Mouse (Mus musculus): ENCODE measurements around the gene Plcl1.
A peak's percentile ranks its signal among the peaks of the same experiment; 100 is the strongest.

Gene Plcl1

DNA sequence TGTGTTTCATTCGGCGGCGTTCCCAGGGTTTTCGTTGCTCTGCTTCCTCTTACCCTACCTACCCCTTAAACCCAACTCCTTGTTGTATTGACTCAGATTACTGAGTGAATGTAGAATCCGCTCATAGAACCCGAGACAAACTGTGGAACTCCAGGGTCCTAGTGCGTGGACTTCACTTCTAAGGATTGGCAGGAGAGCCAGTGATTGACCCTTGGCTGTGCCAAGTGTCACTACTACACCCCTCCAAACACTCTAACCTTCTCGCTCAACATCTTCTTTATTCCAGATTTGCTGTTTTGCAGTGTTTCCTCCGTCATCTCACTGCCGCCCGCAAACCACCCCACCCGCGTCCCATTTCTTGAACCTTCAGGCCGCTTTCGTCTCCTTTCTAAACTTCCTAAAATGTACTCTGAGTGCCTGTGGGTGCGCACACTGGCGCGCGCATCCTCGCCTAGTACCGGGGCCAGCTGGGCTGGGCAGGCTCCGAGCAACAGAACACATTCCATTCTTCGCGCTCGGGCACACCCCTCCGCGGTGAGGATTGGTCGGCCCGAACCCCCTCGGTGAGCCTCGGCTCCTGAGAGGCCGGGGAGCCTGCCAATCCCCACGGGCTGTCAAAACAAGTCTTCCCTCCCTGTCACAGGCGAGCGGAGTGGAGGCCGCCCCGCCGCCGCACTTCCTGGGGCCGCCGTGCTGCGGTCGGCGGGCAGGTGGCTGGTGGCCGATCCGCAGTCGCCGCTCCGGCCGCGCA is at the start of gene Plcl1:
Plcl1 (plus strand) TSS at position 650 of the 751 bp plus-strand sequence.
- DNase-seq (ENCODE audit: low spot score in 2 of 2): peak; percentile 95 to 96

DNA sequence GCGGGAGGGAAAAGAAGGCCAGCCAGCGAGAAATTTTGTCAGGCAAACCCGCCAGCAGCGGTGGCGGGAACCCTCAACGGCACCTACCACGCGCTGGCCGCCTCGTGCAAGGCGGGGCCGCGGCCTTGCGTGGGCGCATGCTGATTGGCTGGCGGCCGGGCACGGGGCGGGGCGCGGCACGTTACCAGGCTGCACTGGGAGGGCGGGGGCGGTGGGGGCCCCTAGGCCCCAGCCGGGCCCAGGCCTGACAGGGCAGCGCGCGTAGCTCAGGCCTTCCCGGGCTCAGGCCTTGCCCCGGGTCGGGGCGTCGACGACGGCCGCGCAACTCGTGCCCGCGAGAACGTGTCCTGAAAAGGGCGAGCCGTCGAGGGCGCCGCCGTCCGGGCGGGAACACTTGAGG is 43.1 kb upstream of the Plcl1 start:
- DNase-seq (ENCODE audit: low spot score in 2 of 2): no peak

DNA sequence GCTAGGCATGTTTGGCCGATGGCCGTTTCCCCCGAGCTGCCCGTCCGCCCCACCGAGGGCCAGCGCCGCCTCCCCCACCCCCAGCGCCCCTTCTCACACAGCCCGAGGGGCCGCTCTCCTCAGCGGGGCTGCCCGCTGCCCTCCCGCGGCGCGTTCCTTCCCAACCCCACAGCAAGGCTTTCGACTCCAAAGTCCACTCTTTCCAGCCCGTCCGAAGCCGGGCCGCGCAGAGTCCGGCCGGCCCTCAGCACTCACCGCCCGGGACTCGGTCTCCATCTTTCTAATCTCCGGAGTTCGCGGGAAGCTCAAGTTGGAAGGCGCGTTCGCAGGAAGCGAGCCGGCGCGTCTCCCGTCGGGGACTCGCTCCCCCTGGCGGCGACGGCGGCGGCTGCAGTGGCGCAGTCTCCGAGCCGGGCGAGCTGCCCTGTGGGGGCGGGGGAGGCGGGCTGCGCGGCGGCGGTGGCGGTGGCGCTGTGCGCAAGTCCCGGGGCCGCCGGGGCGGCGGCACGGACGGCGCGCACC is 42.6 kb upstream of the Plcl1 start, which contains the start of gene Boll:
Boll (minus strand) TSS at position 426 of the 522 bp plus-strand sequence.
- peak in 1 of 2 experiments; percentile 43 for DNase-seq (ENCODE audit: low spot score in 2 of 2)

DNA sequence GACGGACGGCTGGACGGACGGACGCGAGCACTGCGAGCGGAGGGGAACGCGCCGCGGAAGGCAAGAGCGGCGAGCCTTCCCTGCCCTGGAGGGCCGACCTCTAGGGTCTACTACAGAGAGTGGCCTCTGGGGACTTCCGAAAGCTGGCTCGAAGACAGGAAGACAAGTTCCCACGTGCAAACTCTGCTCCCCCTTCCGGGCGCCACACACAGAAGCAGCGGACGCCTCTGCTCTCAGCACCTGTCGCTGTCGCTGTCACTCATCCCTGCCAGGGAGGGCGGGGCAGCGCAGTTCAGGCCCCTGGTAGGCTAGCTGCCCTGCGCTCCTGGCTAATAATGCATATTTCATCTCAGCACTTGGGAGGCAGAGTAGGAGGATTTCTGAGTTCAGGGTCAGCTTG is 42.1 kb upstream of the Plcl1 start:
- peak in 1 of 2 experiments; percentile 14 for DNase-seq (ENCODE audit: low spot score in 2 of 2)

DNA sequence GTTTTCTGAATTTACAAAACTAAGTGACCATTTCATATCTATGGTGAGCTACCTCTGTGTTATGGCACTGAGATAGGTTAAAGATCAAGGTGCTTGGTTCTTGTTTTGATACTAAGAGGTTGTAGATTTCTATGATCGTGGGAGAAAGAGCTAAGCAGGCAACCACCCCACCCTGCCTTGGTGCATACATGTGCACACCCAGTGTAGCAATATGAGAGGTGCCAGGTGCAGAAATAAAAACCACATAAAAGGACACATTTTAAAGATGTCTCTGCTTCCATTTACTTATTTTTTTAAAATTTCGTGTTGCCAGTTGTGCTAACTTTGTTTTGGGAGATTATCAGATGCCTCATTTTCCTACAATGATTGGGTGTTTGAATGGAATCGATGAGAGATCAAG is 33.1 kb upstream of the Plcl1 start:
- DNase-seq (ENCODE audit: low spot score in 2 of 2): no peak

DNA sequence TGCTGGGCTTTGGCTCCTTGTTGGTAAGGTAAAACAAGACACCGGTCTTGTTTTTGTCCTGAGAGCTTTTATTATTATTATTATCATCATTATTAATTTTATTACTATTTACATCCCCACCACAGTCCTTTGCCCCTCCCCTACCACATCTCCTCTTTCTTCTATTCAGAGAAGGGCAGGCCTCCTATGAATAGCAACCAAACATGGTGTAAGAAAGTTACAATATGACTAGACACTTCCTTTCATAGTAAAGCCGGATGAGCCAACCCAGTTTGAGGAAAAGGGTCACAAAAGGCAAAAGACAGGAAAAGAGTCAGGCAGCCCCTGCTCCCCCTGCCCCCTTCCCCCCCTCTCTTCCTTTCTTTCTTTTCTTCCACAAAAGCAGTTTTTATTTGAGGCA is 25.2 kb upstream of the Plcl1 start:
- DNase-seq (ENCODE audit: low spot score in 2 of 2): no peak

DNA sequence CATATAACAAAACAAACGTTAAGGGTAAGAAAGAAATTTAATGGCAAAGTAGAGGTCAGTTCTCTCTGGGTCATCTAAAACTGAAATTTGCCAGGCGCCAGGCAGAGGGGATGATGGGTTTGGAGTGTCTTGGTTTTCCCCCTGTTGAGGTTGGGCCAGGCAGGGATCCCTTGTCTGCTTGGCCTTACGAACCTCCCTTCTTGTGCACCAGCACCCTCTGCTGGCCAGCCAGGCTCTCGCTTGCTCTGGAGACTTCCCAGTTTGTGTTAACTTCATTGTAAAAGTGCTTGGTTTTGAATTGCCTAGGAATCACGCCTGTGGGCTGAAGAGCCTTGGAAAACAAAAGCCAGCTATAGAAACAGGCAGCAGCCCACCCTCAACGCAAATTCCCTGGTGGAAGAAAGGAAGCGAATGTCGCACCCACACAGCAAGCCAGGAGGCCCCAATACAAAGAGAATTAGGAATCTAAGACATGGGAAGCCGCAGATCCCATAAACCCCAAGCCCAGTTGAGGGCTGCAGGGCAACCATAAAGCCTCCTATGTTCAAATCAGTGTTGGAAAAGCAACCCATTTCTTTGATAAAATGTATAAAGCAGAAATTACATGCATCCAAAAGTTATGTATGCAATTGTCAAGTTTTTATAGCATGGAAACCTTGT is 22.5 kb upstream of the Plcl1 start:
- peak in 1 of 2 experiments; percentile 75 for DNase-seq (ENCODE audit: low spot score in 2 of 2)

DNA sequence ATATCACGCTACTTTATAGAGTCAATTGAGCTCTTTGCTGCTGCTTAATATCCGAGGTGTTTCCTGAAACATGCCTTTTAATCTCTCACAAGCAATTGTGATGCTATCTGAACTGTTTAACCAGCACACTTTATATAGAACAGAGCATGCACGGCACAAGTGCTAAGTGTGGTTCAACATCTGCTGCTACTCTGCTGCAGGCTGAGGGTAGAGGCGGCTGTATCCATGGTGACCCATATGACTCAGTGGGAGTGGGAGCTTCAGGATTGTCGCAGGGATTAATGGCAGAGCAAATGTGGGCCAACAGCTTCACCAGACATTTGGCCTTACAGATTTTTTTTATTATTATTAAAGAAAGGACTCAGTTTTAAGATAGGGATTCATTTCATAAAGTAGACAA is 5.8 kb upstream of the Plcl1 start:
- DNase-seq (ENCODE audit: low spot score in 2 of 2): peak; percentile 33 to 40

DNA sequence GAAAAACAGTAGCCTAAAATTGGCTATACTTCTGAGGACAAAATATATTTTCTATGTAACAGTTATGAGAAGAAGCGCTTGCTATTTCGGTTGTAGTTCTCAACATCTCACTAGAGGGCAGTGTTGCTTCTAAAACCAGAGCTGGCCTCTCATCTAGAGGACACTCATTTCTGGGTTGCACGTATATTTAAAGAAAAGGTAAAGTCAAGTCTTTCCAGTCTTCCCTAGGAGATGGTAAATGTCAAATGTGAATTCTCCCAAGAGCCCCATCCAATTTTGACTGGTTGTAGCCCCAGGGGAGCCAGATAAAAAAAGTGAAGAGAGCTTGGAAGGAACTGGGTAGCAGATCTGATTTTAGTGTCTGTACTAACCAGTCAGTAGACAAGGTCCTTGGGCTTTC is 1.3 kb upstream of the Plcl1 start:
- DNase-seq (ENCODE audit: low spot score in 2 of 2): peak; percentile 26 to 52

DNA sequence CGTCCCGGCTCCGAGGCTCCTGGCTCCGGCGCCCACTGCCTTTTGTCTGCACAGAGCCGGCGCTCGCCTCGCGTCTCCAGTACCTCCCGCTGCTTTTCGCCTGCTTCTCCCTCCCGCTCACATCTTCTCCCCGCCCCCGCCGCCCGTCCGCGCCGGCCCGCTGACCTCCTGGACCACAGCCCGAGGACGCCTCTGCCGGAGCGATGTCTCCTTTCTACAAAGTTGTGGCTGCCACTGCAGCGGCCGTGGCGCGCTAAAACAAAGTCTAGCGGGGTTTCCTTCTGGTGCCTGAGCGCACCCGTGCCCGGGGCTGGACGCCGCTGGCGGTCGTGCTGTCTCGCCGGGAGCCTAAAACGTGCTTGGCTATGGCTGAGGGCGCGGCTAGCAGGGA is 297 bp downstream of the Plcl1 start:
- peak in 1 of 2 experiments; percentile 69 for DNase-seq (ENCODE audit: low spot score in 2 of 2)

DNA sequence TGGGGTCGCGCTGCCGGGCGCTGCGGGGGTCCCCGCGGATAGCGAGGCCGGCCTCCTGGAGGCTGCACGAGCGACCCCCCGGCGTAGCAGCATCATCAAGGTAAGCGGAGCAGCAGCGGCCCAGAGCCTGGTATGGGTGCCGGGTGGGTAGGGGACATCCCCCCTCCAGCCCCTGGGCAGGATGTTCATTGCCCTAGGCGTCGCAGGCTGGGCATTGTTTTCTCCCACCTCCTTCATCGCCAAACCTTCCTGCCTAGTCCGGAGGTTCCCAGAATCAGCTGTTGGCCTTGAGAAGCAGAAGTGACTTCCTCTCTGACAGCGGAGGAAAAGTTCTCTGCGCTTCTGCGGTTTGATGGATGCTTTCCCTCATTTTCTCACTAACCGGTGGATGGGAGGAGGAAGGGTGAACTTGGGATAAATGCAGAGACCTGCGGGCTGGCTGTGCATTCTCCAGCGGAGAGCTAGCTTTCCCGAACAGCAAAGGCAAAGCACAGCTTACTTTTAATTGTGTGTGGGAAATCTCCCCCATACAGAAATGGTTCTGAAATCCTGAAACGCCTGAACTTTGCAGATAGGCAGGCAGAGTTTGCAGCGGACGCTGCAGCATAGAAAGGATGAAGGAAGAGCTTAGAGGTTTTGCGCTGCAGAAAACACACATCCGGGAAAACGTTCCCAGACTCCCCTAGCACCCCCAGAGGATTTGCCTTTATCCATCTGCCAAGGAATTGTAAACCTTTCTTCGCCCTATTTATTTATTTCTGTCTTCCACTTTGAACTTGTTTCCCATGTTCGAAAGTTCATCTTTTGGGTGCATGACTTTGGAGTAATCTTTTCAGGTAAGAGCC is 1.0 kb downstream of the Plcl1 start:
- DNase-seq (ENCODE audit: low spot score in 2 of 2): peak in 1 of 2 experiments; percentile 35

DNA sequence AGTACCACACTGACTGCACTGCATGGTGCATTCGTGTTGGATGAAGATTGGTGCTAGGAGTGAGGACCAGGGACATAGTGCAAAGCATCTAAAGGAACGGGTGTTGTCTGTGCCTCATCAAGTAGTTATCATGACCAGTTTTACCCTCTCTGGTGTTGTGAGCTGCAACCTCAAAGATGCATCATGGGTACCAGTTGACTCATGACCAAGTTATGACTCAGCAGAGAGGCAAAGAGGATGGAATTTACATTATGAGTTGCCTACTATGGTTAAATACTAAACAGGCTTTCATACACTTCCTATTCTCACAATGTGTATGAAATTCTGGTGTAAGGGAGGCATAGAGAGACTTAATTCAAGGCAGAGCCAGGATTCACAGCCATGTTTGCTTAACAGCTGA is 4.9 kb downstream of the Plcl1 start:
- no peak for DNase-seq (ENCODE audit: low spot score in 2 of 2)

DNA sequence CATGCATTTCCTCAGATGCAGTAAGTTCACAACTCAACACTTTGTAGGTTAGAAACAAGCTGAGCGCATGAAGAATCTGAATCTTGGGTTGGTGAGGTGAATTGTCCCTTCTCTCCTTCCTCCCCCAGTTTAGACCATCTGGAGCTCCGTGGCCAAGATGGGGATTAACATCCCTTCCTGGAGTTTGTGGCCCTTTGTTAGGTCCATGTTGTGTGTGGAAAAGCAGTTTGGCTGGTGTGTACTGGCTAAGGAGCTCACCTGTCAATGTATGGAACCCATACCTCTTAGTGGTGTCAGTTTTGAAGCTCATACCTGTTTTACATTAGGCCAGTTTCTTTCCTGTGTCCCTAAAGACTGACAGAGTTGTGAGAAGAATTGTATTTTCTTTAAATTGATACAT is 5.4 kb downstream of the Plcl1 start:
- DNase-seq (ENCODE audit: low spot score in 2 of 2): no peak

DNA sequence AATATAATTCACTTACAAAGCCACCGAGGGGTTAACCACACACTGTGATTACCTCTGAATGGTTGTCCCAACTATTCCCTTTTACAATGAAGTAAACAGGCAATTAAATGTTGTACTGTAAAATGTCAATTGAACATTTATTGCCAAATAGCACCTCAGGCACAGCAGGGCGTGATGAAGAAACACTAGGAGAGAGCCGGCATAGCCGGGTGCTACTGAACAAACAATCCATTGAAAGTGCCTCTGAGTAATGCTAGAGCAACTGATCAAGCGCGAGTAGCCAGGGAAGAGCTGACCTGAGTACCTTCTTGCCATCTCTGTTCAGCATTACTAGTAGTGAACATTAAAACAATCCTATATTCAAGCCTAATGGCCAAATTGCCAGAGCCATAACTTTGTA is 6.8 kb downstream of the Plcl1 start:
- no peak for DNase-seq (ENCODE audit: low spot score in 2 of 2)

DNA sequence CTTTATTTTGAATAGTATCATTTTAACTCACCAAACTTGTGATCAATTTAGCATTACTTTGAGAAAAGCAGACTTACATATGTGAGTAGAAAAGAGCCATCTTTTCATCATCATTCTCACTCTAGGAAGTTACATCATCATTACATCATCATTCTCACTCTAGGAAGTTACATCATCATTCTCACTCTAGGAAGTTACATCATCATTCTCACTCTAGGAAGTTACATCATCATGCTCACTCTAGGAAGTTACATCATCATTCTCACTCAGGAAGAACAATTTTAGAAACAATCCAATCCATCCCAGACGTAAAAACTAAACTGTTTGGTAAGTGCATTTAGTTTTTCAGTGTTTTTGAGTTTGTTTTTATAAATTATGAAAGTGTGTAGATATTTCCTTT is 7.8 kb downstream of the Plcl1 start:
- no peak for DNase-seq (ENCODE audit: low spot score in 2 of 2)

DNA sequence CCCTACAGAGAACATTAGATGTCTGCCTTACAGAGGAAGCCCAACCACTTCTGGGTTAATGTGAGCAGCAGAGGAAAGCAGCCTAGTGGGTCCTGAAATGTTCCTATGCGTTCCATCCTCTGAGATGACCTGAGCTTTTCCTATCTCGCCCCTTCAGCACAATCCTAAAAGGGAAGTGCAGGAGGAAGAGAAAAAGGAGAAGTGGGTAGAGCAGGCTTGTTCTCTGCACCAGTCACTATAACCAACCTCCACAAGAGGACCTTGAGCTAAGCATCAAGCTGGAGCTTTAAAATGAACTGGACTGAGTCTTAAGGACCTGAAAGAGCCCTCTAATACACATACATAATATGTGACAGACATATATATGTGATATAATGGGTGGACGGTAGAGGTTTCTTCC is 13.2 kb downstream of the Plcl1 start:
- DNase-seq (ENCODE audit: low spot score in 2 of 2): no peak

DNA sequence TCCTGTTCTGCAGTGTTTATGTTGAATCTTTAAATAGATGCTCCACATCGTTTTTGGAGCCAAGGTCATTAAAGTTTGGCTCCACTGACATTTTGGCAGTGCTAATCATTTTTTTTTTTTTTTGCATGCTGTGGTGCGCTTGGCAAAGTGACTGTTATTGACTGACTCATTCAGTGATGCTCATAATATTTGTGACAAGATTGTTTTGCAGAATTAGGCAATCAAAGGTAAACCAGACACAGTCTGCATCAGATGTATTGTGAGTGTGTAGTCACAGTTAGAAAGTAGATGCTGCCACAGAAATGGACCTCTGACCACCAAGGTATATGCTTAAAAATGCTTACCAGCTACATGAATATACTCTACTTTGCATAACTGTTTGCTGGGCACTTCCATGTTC is 21.9 kb downstream of the Plcl1 start:
- no peak for DNase-seq (ENCODE audit: low spot score in 2 of 2)

DNA sequence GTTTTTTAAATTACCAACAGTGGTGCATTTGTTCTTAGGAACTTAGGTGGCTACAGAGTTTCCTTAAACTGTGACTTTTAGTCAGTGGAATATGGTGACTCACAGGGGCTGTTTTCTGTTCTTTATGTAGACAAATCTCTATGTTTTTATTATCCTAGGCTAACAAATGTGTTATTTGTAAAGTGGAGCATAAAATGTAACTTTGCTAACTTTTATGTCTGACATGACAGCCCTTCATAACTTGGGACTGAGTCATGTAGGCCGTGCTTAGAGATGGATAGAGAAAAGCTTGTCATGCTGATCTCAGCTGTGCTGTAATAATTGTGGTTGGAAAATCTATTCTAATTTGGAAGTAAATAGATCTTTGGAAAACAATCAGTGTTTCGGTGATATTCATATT is 23.3 kb downstream of the Plcl1 start:
- DNase-seq (ENCODE audit: low spot score in 2 of 2): no peak

DNA sequence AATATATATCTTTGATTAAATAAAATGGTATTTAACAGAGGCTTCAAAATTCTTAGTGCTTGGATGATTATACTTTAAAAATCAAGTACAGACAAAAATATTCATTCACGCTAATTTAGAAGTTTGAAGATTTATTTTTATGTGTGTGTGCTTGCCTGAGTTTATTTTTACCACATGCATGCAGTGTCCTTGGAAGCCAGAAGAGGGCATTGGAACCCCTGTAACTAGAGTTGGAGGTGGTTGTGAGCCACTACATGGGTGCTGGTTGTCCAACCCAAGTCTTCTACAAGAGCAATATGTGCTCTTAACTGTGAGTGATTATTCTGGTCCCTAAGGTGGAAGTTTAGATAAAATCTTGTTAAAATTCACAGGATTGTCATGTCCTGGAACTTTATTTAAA is 24.0 kb downstream of the Plcl1 start:
- DNase-seq (ENCODE audit: low spot score in 2 of 2): no peak

DNA sequence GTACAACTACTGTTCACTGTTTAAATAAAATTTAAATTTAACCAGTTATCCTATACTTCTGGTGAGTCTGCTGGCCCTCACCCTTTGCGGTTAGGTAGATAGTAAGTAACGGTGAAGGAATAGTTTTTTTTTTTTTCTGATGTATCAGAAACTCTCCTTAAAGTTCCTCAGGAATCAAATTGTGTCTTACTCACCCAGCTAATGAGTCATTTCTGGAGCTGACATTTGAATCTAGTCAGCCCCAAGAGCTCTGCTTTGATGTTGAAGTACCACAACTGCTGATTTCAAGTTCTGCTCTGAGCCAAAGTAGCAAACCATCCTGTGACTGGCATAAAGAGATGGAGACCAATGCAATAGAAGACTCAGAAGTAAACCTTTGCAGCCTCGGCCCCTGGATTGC is 24.9 kb downstream of the Plcl1 start:
- no peak for DNase-seq (ENCODE audit: low spot score in 2 of 2)

DNA sequence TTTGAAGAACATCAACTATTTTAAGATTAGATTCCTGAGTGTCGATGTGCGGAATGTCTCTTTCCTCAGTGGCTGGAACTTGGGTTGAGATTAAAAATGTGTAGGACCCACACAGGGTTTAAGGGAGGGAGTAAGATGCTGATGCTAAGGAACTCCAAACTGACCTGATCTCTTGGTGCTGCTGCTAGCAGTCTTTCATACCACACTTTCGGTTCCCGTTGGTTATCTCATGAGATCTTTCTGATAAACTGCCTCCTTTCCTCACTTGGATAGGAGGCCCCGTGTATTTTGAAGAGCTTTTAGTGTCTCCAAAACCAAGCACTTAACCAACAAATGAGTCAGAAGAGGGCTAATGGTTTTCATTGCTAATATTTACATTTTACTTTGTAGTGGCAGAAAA is 30.9 kb downstream of the Plcl1 start:
- no peak for DNase-seq (ENCODE audit: low spot score in 2 of 2)

DNA sequence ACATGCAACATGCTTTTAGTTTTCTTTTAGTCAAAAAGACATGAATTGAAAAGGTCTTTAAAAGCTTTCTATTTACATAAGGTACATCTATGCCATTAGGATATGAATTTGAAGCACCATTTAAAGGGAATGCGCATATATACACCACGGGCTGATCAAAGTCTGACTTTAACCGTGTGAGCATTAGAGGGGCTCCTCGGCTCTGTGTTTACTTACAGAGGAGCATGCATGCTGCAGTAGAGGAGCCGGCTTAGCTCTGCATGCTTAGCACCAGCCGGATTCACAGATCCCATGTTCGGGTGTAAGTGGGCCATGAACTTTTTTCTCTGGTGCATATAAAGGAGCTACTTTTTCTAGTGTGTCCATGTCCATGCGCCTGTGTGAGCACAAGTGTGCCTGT is 31.4 kb downstream of the Plcl1 start:
- DNase-seq (ENCODE audit: low spot score in 2 of 2): no peak

Measured in frontal cortex, postnatal 10 days (tissue).